Mouse (Mus musculus) ES-Bruce4 (cell line): ENCODE results near the gene Tlr9. TPM values are rescaled to one million over a fixed set of nuclear protein-coding genes. Genes with fewer than 3 reads are reported as not detected.

Experiments
- H3K27ac ChIP-seq: 2 replicates; pipeline ENCODE4 v1.5.1; 2012; ENCODE audit warnings: low read length, inconsistent platforms; ENCODE audit not compliant: insufficient read depth
- H3K27me3 ChIP-seq: 2 replicates; pipeline ENCODE4 v1.6.1; 2012; ENCODE audit warnings: mild to moderate bottlenecking, low read length, inconsistent platforms; ENCODE audit not compliant: control insufficient read depth, poor library complexity, insufficient read depth, severe bottlenecking
- H3K36me3 ChIP-seq: 2 replicates; pipeline ENCODE4 v1.6.1; 2012; ENCODE audit warnings: inconsistent platforms, mild to moderate bottlenecking, low read length, moderate library complexity; ENCODE audit not compliant: control insufficient read depth, poor library complexity, insufficient read depth, severe bottlenecking
- H3K4me1 ChIP-seq: one replicate; pipeline ENCODE4 v1.8.1; 2011; ENCODE audit warnings: low read length; ENCODE audit not compliant: control insufficient read depth, insufficient read depth
- H3K4me3 ChIP-seq: 2 replicates; pipeline ENCODE4 v1.5.1; 2011; ENCODE audit warnings: low read depth, mild to moderate bottlenecking, low read length
- H3K9ac ChIP-seq: 2 replicates; pipeline ENCODE4 v1.6.1; 2012; ENCODE audit warnings: low read depth, mild to moderate bottlenecking, inconsistent platforms; ENCODE audit not compliant: poor library complexity, severe bottlenecking
- H3K9me3 ChIP-seq: replicated peaks from 2 replicates; pipeline ENCODE4 v1.6.1; 2012; ENCODE audit warnings: mild to moderate bottlenecking, low read length, inconsistent platforms; ENCODE audit not compliant: control insufficient read depth, poor library complexity, insufficient read depth, severe bottlenecking
- CTCF ChIP-seq: IDR thresholded peaks from one replicate; pipeline ENCODE4 v1.8.1; 2011; ENCODE audit warnings: low read depth, low read length
- EP300 ChIP-seq: IDR thresholded peaks from 2 replicates; pipeline ENCODE4 v1.6.1; 2011; ENCODE audit warnings: low read depth, low read length; ENCODE audit not compliant: insufficient read depth
- POLR2A ChIP-seq: IDR thresholded peaks from one replicate; pipeline ENCODE4 v1.8.1; 2011; ENCODE audit warnings: low read length; ENCODE audit not compliant: insufficient read depth
- polyA plus RNA-seq: library from polyadenylated mRNA; stranded (reverse); fragments of >200 nt; gene quantifications from 2 replicates; pipeline ENCODE4 v1.2.4, GENCODE M21; 2011; ENCODE audit warnings: low read depth; ENCODE audit not compliant: missing spikeins, insufficient read depth, insufficient read length

The Tlr9 gene
- polyA plus RNA-seq, 1 experiment = not detected

GRCm38 (mm10) chr9:106263381-106263924 is 41.1 kb downstream of the Tlr9 start:
- no peaks in the 10 kb centered on the region for H3K36me3 ChIP-seq
- H3K9me3 ChIP-seq = no peaks in the 10 kb centered on the region
- no peak overlapping the region for H3K27ac ChIP-seq
- no peak for TF ChIP-seq EP300
- TF ChIP-seq CTCF = no peak
- no peak for TF ChIP-seq POLR2A
- H3K4me3 ChIP-seq = no peak overlapping the region
- H3K27me3 ChIP-seq = no peaks in the 10 kb centered on the region
- no peak overlapping the region for H3K9ac ChIP-seq
- no peaks in the 10 kb centered on the region for H3K4me1 ChIP-seq

GRCm38 (mm10) chr9:106265358-106266075 is 43.1 kb downstream of the Tlr9 start:
- H3K9me3 ChIP-seq = no peaks in the 10 kb centered on the region
- H3K9ac ChIP-seq = no peak overlapping the region
- no peaks in the 10 kb centered on the region for H3K36me3 ChIP-seq
- no peak overlapping the region for H3K27ac ChIP-seq
- peaks cover 2% of the 10 kb centered on the region for H3K4me1 ChIP-seq
- H3K4me3 ChIP-seq = no peak overlapping the region
- TF ChIP-seq EP300 = no peak
- no peak for TF ChIP-seq CTCF
- TF ChIP-seq POLR2A = no peak
- no peaks in the 10 kb centered on the region for H3K27me3 ChIP-seq

GRCm38 (mm10) chr9:106266936-106267657 is 44.7 kb downstream of the Tlr9 start:
- Histone ChIP-seq H3K27me3 (no peaks in the 10 kb centered on the region), H3K36me3 (no peaks in the 10 kb centered on the region), H3K9me3 (no peaks in the 10 kb centered on the region), H3K27ac (no peak overlapping the region), H3K4me1 (peaks cover 2% of the 10 kb centered on the region), H3K9ac (no peak overlapping the region), H3K4me3 (no peak overlapping the region)
- no peak for TF ChIP-seq POLR2A
- TF ChIP-seq CTCF = no peak
- TF ChIP-seq EP300 = no peak

- no peak overlapping the region for H3K27ac ChIP-seq
- peaks cover 2% of the 10 kb centered on the region for H3K4me1 ChIP-seq
- H3K4me3 ChIP-seq = no peak overlapping the region
- H3K36me3 ChIP-seq = no peaks in the 10 kb centered on the region
- TF ChIP-seq CTCF (no peak), POLR2A (no peak), EP300 (no peak)
- no peaks in the 10 kb centered on the region for H3K9me3 ChIP-seq
- no peaks in the 10 kb centered on the region for H3K27me3 ChIP-seq
- no peak overlapping the region for H3K9ac ChIP-seq
Measured at GRCm38 (mm10) chr9:106268421-106268820, 46.0 kb downstream of the Tlr9 start.

GRCm38 (mm10) chr9:106269076-106269788 is 46.8 kb downstream of the Tlr9 start:
- H3K9me3 ChIP-seq = no peaks in the 10 kb centered on the region
- H3K27ac ChIP-seq = no peak overlapping the region
- H3K4me3 ChIP-seq = no peak overlapping the region
- no peaks in the 10 kb centered on the region for H3K27me3 ChIP-seq
- H3K9ac ChIP-seq = no peak overlapping the region
- H3K4me1 ChIP-seq = peaks cover 2% of the 10 kb centered on the region
- H3K36me3 ChIP-seq = no peaks in the 10 kb centered on the region
- TF ChIP-seq POLR2A (no peak), CTCF (no peak), EP300 (no peak)
